Mouse (Mus musculus) hindbrain, embryonic 12.5 days (tissue): Measurements from ENCODE around the gene Gsto2. TPM values are rescaled to one million over a fixed set of nuclear protein-coding genes. Genes with fewer than 3 reads are reported as not detected.

ENCODE experiments used
- ATAC-seq: fragments of 200-750 bp; cut with Nextera tagmentation; 2 replicates; pipeline ENCODE4 v1.8.0; 2017; ENCODE audit warnings: moderate TSS enrichment; ENCODE audit not compliant: low FRiP score
- H3K27ac ChIP-seq: fragments of 300-500 bp; sonication (generic); 2 replicates; pipeline ENCODE4 v1.5.1; 2016; ENCODE audit warnings: mild to moderate bottlenecking
- H3K27me3 ChIP-seq: fragments of 300-500 bp; sonication (generic); 2 replicates; pipeline ENCODE4 v1.6.1; 2016; ENCODE audit warnings: mild to moderate bottlenecking
- H3K36me3 ChIP-seq: fragments of 300-500 bp; sonication (generic); 2 replicates; pipeline ENCODE4 v1.6.1; 2016; ENCODE audit warnings: mild to moderate bottlenecking
- H3K4me1 ChIP-seq: fragments of 300-500 bp; sonication (generic); 2 replicates; pipeline ENCODE4 v1.6.1; 2016
- H3K4me2 ChIP-seq: fragments of 300-500 bp; sonication (generic); replicated peaks from 2 replicates; pipeline ENCODE4 v1.6.1; 2016; ENCODE audit warnings: mild to moderate bottlenecking
- H3K4me3 ChIP-seq: fragments of 300-500 bp; sonication (generic); 2 replicates; pipeline ENCODE4 v1.5.1; 2016; ENCODE audit warnings: mild to moderate bottlenecking
- H3K9ac ChIP-seq: fragments of 300-500 bp; sonication (generic); 2 replicates; pipeline ENCODE4 v1.6.1; 2016; ENCODE audit warnings: mild to moderate bottlenecking, moderate library complexity
- H3K9me3 ChIP-seq: fragments of 300-500 bp; sonication (generic); replicated peaks from 2 replicates; pipeline ENCODE4 v1.6.1; 2016; ENCODE audit warnings: mild to moderate bottlenecking
- WGBS: fragments of 180-500 bp; shearing (Covaris S2); methylation state at CpG from one replicate; pipeline ENCODE4 v1.1.7; 2016; 5-methylcytosine and 5-hydroxymethylcytosine counted together
- microRNA-seq: library from miRNA; unstranded; fragments of <30 nt; microRNA quantifications from one replicate; pipeline ENCODE4, GENCODE M21; 2017
- polyA plus RNA-seq: library from polyadenylated mRNA; unstranded; fragments of >200 nt; fragmentation: Nextera tagmentation; extraction: Ambion mirVana; gene quantifications from 2 replicates; pipeline ENCODE4 v1.2.1, GENCODE M21; 2016

Gene Gsto2
- polyA plus RNA-seq, 1 experiment from 2014 or later: 0.96 TPM

GRCm38 (mm10) chr19:47935530-47935929 lies 70.2 kb downstream of the Gsto2 start:
- peaks cover 10% of the 10 kb centered on the region for H3K27me3 ChIP-seq
- WGBS: 84% methylated on average over 6 of the region's 6 CpGs
- H3K27ac ChIP-seq: no peak overlapping the region
- no peak overlapping the region for H3K4me2 ChIP-seq
- H3K36me3 ChIP-seq: no peaks in the 10 kb centered on the region
- no peak overlapping the region for H3K4me3 ChIP-seq
- peaks cover 9% of the 10 kb centered on the region; the same call in 1 of the 2 replicates for H3K4me1 ChIP-seq
- H3K9ac ChIP-seq: no peak overlapping the region
- no peak for ATAC-seq
- no peaks in the 10 kb centered on the region for H3K9me3 ChIP-seq

Small RNAs within 50 kb of the gene (microRNA-seq; reads per million reads assigned to microRNA genes)
- gene Gm22240: not detected

Other genes starting within 250 kb of the Gsto2 start
- gene Col17a1, start 173.4 kb upstream of the Gsto2 start, polyA plus RNA-seq: 0.66 and 1.2 TPM in 2 replicates
- 249 and 263 TPM in 2 replicates for gene Sfr1, start 133.9 kb upstream of the Gsto2 start, polyA plus RNA-seq
- 102 and 106 TPM in 2 replicates for gene Gsto1, start 10.6 kb upstream of the Gsto2 start, polyA plus RNA-seq
- 1.7 and 3.2 TPM in 2 replicates for gene Cfap43, start 53.8 kb downstream of the Gsto2 start, polyA plus RNA-seq
- gene Itprip, start 53.8 kb downstream of the Gsto2 start, polyA plus RNA-seq: 16.1 and 16.6 TPM in 2 replicates
- gene Cfap58, start 72.1 kb downstream of the Gsto2 start, polyA plus RNA-seq: 0.30 and 0.72 TPM in 2 replicates